Mouse (Mus musculus): ENCODE measurements around the gene Arrdc5.
"Not testable (repeated sequence)": the region's sequence is repeated elsewhere in the genome, so short reads cannot be mapped to it uniquely, and the experiment has no call there.

Arrdc5 gene

DNA sequence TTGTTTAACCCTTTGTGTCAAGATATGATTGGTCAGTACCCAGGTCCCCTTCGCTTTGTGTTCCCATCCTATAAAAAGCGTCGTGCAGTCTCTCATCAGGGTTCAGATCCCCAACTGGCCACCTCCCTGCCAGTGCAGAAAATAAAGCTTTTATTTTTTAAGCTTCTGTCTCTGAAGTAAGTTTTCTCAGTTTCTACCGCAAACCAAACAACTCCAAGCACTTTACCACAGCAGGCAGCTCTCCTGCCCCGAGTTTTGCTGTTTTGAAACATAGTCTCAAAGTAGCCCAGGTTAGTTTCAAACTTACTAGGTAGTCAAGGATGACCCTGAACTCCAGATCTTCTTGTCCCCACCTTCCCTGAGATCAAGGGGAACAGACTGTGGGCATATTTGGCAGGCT lies 21.7 kb downstream of the Arrdc5 start:
- no peak for DNase-seq (ENCODE audit: low read depth, low spot score)

- DNase-seq (ENCODE audit: low read depth, low spot score): no peak
These were observed 22.6 kb downstream of the Arrdc5 start for GRCm38 (mm10) chr17:56277567-56277893.

GRCm38 (mm10) chr17:56276643-56277566 lies 23.2 kb downstream of the Arrdc5 start, which contains the start of gene Ticam1:
Ticam1 (minus strand) TSS chr17:56276786.
- peak; percentile 95 for DNase-seq (ENCODE audit: low read depth, low spot score)

- peak; percentile 33 for DNase-seq (ENCODE audit: low read depth, low spot score)
These were observed 24.1 kb downstream of the Arrdc5 start for GRCm38 (mm10) chr17:56275842-56276480.

DNA sequence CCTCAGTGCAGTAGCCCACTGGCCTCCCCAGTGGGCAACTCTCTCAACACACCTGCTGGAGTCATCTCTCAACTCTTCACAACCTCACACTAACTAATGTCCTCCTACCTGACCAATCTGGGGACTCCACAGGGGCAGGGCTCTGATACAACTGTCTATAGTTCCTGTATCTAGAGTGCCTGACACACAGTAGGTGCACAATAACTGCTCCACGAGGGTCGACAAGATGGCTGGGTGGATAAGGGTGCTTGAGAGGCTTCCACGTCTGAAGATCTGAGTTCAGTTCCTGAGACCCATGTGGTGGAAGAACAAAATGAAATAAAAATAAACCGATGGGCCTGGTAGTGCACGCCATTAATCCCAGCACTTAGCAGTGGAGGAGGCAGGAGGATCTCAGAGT lies 26.1 kb downstream of the Arrdc5 start:
- DNase-seq (ENCODE audit: low read depth, low spot score): no peak

DNA sequence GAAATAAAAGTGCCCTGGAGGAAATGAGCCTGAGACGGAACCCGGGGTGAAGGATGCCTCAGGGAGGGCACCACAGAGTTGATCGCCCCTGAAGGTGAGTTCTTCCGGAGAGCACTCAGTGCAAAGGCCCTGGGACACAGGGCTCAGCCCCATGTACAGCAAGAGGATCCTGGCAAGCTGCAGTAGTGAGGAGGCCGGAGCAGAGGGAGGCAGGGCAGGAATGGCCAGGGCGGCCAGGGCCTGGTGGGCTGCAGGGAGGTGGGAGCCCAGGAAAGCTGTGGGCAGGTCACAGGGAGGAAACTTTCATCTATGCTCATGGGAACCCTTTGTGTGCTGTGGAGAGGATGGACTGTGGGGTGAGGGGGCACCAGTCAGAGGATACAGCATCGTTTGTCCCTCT lies 26.6 kb downstream of the Arrdc5 start:
- no peak for DNase-seq (ENCODE audit: low read depth, low spot score)

DNA sequence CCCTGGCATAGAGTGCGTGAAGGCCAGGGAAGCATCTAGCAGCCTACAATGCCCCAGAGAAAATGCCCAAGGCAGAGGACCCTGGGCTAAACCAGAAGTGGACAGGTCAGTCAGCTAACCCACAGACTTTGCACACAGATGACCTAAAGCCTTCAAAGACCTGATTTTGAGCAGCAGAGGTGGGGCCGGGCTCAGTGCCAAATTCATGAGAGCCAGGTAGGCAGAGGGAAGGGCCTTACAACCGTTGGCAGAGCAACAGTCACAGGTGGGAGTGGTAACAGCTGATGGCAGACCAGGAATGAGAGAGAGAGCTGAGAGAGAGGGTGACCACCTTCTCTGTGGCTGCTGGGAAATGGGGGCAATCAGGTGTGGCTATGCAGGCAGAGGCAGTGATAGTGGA lies 27.4 kb downstream of the Arrdc5 start:
- DNase-seq (ENCODE audit: low read depth, low spot score): no peak

GRCm38 (mm10) chr17:56271609-56272253 lies 28.4 kb downstream of the Arrdc5 start:
- no peak for DNase-seq (ENCODE audit: low read depth, low spot score)

- no peak for DNase-seq (ENCODE audit: low read depth, low spot score)
These were observed 30.3 kb downstream of the Arrdc5 start for GRCm38 (mm10) chr17:56269741-56270140.

DNA sequence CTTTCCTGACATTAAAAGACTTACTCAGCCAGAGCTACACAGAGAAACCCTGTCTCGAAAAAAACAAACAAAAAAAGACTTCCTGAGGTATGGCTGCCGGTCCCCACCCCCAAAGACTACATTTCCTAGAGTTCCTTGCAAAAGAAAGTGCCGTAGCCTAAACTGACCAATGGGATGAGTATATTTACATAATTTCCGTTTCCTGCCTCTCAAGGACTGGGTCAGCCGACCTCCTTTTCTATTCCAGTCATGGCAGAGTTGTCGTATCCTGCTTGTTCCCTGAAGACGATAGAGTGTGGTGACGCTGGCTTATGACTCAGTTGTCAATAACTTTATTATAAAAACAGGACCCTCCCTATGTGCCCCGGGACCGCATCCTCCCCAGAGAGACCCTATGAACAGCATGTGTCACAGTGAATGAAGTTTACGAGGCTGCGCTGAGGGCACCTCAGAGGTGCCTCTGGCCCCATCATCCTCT lies 30.9 kb downstream of the Arrdc5 start:
- DNase-seq (ENCODE audit: low read depth, low spot score): peak; percentile 87

- DNase-seq (ENCODE audit: low read depth, low spot score): peak; percentile 38
These were observed 33.8 kb downstream of the Arrdc5 start for GRCm38 (mm10) chr17:56266271-56266670.

- no peak for DNase-seq (ENCODE audit: low read depth, low spot score)
These were observed 34.2 kb downstream of the Arrdc5 start for GRCm38 (mm10) chr17:56265869-56266268.

DNA sequence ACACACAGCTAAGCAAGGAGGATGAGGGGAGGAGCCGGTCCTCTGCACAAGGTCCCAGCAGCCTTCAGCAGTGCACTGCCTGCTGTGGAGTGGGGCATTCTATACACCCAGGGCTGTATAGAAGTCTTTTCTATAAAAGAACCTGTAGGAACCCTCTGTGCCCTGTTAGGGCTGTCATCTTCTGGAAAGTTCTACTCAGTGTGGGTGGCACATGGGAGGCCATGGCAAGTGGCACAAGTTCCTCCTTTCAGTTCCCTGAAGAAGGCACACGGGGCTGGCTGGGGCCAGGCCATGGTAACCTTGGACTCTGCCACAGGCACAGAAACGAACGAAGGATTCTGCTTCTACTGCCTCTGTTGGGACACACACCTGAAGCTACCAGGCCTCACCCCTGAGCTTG lies 35.1 kb downstream of the Arrdc5 start:
- no peak for DNase-seq (ENCODE audit: low read depth, low spot score)

DNA sequence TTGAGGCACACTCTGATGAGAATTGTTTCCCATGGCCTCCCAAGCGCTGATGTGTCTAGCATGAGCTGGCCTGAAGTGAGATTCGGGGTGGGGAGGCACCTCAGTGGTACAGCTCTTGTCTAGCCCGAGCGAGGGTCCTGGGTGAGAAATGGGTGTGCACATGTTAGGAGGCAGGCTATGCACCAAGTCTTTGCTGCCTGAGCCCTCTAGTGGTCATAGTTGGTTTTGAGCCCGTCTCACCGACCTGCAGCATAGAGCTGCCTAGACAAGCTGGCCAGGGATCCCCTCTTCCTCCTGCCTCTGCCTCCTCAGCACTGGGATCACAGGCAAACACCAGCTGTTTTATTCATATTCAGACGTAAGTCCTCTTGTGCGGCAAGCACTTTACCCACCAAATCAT lies 36.1 kb downstream of the Arrdc5 start:
- DNase-seq (ENCODE audit: low read depth, low spot score): peak; percentile 81

DNA sequence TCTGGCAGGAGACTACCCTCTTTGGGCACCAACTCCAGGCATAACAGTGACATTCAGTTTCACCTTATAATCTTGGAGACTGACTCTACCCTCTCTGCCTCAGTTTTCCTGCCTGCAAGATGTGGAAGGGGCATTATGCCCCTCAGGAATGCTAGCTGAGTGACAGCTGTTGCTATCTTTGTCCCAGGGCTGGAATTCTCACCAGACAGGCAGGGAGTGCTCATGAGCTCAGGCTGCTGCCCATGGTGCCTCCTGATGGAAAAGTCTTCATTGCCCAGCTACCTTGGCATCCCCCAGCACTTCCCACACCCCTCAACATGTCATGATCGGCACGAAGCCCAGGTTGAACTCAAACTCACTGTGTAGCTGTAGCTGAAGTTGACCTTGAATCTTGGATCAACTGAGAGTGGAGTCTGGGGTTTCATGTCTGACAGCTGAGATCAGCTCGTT lies 37.4 kb downstream of the Arrdc5 start:
- no peak for DNase-seq (ENCODE audit: low read depth, low spot score)

DNA sequence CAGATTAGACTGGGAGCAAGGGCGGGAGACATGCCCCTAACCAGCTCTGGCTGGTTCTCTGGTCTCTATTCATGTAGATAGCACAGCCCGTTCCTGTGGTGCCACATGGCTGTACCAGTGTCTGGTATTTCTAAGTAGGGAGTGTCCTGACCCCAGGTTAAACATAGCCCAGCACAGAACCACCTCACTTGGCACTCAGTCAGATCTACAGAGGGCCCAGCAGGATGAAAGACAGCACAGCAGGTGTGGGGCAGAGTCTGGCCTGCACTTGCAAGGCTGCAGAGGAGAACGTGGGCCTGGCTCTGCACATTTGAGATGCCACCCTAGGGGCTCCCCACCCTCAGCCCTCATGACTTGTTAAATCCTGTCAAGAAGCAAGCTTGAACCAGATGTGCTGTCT lies 38.9 kb downstream of the Arrdc5 start:
- no peak for DNase-seq (ENCODE audit: low read depth, low spot score)

DNA sequence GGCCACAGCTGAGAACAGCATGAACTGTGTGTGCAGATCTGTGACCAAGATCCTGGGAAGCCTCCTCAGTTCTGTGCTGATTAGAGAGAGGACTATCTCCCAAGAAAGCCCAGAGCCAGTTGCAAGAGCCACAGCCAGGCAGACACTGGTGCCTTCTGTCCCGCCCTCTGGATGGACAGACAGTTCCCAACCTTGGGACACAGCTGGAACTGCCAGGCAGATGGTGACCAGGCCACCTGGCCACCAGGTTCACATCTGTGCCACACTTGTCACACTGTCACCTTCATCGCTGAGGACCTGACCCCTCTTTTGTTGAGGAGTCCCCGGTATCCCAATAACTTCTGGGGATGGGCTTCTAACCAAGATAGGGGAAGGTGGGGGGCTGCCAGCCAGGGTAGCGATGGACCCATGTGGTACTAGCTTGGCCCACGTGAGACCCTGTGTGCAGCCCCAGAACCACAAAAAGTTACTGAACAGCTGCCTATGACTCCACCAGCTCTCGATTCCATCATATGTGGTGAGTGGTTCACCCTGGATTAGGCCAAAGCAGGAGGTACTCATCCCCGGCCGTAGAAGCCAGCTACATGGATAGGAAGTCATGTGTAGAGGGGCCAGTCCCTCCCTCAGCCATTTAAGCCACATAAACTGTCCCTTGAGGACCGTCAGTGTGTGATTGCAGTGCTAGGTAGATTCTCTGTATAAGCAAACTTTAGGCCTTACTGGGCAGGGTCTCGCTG lies 40.6 kb downstream of the Arrdc5 start:
- no peak for DNase-seq (ENCODE audit: low read depth, low spot score)

- DNase-seq (ENCODE audit: low read depth, low spot score): not testable (repeated sequence)
These were observed 41.3 kb downstream of the Arrdc5 start for GRCm38 (mm10) chr17:56258812-56259211.

GRCm38 (mm10) chr17:56258269-56258668 lies 41.8 kb downstream of the Arrdc5 start:
- not testable (repeated sequence) for DNase-seq (ENCODE audit: low read depth, low spot score)

- peak; percentile 35 for DNase-seq (ENCODE audit: low read depth, low spot score)
These were observed 42.7 kb downstream of the Arrdc5 start for GRCm38 (mm10) chr17:56257181-56257894.

Data from CD4-positive helper T cell, adult 2 months (primary cell).